Mouse (Mus musculus): ENCODE measurements around the gene Elane.
A peak's percentile ranks its signal among the peaks of the same experiment; 100 is the strongest.

Elane gene

DNA sequence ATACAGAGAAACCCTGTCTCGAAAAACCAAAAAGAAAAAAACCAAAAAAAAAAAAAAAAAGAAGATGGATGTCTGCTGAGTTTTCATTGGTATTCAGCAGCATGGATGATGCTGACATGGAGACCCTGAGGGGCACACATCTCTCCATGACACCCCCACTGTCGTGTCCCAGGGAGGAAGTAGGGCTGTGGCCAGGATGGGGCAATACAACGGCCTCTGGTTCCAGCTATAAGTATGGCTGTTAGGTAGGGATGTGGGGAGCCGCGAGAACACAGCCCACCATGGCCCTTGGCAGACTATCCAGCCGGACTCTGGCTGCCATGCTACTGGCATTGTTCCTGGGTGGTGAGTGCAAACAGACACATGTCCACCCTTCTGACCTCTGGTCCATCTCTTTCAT is at the start of gene Elane:
Elane (plus strand) TSS at position 194 of the 400 bp plus-strand sequence.
- no peak for DNase-seq (ENCODE audit: low spot score)

DNA sequence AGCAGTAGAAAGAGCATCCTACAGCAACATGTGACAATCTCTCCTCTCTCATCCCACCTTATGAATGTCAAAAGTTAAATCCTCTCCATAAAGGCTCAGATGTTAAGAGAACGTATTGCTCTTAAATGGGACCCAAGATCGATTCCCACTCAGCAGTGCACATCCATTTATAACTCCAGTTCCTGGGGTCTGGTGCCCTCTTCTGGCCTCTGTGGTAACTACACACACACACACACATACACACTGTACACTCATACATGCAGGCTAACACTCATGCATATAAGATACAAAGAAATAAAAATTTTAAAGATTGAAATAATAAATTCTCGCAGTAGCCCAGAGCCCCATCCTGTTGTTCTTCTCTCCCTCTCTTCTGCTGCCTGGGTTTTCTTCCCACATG is 49.1 kb upstream of the Elane start:
- DNase-seq (ENCODE audit: low spot score) = no peak

DNA sequence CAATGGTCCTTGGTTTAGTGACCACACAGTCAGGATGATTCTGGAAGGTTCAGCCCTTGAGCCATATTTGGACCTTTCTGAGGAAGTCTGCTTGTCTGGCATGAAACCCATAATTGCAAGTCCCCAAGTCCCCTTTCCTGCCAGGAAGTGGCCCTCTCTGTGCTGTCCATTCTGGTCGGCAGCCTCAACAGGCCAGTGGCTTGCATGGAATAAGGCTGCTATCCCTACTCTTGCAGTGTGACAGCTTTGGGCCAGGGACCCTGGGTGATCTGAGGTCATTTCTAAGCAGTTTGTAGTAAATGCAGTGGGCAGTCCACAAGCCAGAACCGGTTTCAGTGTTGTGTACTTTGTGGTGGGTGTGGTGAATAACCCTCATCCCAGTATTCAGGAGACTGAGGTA is 47.9 kb upstream of the Elane start:
- no peak for DNase-seq (ENCODE audit: low spot score)

DNA sequence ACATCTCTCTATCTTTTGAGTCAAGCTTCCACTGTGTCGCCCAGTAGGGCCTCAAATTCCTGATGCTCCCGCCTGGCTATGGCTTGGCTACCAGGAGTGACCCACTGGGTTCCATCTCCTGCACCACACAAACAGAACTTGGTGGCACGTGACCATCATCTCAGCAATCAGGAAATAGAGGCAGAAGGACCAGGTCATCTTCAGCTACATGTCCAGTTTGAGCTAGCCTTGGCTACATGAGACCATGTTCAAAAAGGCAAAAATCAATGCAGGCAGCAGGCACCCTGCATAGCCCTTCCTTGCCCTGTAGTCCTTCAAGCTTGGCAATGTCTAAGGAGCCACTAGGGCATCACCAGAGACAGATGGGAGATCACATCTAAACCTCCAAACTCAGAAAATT is 46.0 kb upstream of the Elane start:
- no peak for DNase-seq (ENCODE audit: low spot score)

DNA sequence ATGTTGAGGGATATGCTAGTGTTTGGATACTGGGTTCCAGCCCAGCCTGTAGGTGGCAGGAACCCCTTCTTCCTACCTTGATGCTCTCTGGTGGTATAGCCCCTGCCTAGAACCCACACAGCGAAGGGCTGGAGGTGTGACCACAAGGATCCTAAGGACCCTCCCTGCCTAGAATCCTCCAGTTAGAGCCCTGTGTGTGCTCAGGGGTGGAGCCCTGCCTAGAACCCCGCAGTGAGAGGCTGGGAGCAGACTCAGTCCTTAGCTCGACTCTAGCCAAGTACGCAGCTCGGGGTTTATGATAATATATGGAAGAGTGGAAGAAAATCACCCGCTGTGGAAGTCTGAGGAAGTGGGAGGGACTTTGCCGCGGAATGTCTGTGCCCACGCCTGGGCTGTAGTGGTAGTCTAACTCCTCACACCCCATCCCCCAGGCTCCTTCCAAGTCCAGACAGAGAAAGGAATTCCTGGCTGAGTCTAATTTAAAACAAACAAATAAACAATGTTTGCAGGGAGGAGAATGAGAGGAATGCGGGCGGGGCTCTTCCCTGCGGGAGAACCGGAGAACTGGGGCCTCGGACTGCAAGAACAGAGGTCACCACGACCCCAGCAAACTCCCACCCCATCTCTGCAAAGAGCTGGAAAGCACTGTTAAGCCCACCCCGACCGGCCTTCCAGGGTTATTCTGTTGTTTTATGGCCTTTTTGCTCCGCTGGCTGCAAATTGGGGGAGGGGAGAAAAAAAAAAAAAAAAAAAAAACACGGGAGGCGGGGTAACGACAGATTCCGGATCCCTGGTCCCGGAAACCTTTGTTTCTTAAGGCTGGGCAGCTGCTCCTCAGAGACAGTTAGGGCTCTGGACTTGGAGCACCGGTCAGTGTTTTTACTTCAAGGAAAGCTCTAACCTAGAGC is 45.1 kb upstream of the Elane start:
- no peak for DNase-seq (ENCODE audit: low spot score)

DNA sequence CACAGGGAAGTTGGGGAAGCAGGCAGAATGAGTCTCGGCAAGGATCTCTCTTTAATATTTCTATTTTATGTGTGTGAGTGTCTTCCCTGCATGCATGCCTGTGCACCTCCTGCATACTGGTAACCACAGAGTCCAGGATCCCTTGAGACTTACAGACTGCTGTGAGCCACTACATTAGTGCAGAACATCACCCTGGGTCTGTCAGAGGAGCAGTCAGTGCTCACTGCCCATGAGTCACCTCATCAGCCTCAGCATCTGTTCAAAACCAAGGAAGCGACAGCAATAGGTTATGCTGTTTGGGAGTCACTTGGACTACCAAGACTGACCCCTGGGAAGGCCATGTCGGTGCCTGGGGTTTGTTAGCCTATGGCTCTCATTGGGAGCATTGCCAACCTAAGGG is 43.7 kb upstream of the Elane start:
- DNase-seq (ENCODE audit: low spot score) = no peak

DNA sequence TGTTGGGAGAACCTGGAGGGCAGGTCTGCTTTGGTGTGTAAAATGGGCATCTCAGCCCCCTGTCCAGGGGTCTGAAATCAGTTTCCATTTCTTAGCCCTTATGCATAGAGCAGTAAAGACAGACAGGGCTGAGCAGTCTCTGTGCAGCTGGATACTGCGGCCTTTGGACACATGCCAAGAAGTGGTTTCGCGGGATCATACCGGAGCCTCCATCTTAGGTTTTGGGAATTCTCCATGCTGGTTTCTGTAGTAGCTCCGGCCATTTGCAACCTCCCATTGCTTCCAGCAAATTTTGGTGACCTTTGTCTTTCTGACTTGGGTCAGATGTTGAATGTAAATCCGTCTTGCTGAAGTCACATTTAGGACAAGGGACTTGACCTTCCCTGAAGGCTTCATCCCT is 42.6 kb upstream of the Elane start:
- DNase-seq (ENCODE audit: low spot score) = no peak

DNA sequence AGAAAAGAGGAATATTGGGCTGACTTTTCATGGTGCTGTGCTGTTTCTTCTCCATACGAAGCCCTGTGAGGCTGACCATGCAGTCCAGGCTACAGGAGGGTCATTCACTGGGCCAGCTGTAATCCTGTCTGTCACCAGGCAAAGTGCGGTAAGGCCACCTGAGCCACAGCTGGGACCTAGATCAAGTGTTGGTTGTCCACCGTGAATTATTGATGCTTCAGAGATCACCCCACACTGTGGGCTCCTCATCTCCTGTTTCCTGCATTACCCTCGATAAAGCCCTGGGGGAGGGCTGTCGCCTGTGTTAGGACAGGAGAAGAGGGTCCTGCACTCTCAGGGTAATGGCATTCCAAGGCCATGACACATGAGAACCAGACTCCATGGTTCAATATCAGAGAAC is 39.5 kb upstream of the Elane start:
- no peak for DNase-seq (ENCODE audit: low spot score)

DNA sequence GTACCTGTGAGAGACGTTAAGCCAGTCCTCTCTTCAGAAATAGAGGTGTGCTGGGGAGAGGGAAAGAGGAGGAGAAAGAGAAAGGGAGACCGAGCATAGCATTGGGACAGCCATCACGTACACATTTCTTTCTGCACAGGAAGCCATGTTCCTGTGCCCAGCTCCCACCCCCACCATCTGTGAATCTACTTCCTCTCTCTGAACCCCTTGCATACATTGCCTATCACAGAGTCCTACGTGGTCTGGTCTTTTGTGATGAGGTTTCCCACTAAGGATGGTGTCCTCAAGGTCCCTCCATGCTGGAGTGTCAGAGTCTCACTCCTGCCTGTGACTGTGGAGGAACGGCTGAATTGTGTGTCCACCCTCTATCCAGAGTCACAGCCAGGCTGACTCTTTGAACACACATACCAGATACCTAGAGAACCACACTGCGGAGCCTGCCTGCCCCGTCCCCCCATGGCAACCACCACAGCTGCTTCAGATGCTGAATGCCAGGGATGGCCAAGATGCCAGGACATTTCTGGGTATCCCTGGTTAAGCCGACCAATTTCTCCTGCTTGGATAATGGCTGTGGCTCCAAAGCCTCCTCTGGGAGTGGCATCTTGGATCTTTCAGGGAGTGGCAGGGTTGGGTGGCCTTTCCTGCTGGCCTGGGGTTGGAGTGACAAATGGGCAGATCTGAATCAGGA is 36.0 kb upstream of the Elane start:
- DNase-seq (ENCODE audit: low spot score) = no peak

DNA sequence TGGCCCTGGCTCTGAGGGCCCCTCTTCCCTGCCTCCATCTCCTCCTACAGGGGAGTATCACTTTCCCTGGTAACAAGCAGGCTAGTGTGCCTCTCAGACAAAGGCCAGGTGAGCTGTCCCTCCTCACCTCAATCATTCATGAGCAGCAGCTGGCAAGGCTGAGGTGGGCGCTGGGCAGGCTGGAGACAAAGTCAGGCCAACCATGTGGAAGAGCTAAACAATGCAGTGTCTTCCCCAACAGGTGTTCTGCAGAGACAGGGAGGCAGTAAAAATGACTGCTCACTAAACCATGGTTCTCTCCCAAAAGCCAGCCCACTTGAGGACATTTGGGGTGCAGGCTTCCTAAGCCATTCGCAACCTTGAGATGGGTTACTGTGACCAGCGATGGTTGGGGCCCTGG is 34.4 kb upstream of the Elane start:
- DNase-seq (ENCODE audit: low spot score) = no peak

DNA sequence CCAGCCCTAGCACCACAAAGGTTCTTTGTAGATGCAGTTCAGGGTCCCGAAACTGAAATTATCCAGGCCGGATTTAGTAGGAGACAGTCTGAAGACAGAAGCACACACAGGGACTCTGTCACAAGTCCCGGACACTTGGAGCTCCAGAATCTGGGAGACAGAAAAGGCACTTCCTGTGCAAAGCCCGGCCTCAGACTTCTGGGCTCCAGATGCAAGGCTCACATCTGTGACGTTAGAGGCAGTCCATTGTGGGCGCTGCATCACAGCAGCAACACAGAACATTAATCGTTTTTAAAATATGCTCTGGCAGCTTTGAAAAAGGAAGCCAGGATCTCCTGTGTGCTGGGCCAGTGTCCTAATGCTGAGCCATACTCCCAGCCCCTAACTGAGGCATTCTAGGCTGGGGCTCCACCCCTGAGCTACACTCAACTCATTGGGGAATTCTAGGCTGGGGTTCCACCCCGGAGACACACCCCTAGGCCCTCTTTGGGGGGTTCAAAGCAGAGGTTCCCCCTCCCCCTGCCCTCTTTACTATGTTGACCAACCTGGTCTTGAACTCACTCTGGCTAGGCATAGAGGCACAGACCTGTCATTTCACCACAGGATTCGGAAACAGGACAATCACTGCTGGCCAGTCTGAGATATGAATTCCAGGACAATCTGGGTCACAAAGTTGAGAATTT is 33.8 kb upstream of the Elane start:
- DNase-seq (ENCODE audit: low spot score) = no peak

DNA sequence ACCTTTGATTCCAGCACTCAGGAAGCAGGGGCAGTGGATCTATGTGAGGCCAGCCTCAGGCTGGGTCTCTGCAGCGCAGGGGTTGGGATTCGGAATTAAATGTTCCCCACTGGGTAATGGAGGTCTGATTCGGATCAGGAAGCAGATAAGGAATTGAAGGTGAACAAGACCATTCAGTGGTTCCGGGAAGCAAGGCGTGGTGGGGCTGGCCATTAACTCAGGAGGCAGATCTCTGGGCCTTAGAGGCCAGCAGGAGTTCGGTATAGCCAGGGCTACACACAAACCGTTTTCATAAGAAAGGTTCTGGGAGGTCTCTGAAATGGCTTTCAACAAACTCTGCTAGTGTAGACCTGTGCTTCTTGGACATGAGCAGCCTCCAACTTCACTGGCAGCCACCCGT is 33.2 kb upstream of the Elane start:
- no peak for DNase-seq (ENCODE audit: low spot score)

DNA sequence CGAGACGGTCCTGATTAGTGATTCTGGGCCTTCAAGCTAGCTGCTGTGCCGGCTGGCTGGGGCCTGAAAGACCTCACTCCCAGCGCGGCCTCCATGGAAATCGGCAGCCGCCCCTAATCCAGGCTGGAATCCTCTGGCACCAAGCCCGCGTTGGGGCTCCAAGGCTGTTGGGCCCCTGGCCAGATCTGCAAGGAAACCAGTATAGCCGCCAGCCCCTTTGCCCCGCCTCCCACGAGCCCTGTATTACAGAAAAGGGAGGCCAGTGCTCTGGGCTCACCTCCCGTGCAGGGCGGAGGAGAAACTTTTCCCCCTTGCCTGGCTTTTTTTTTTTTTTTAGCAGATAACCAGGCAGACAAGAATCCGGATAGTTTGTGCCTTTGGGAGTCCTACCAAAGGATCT is 32.7 kb upstream of the Elane start:
- DNase-seq (ENCODE audit: low spot score) = peak; percentile 99

DNA sequence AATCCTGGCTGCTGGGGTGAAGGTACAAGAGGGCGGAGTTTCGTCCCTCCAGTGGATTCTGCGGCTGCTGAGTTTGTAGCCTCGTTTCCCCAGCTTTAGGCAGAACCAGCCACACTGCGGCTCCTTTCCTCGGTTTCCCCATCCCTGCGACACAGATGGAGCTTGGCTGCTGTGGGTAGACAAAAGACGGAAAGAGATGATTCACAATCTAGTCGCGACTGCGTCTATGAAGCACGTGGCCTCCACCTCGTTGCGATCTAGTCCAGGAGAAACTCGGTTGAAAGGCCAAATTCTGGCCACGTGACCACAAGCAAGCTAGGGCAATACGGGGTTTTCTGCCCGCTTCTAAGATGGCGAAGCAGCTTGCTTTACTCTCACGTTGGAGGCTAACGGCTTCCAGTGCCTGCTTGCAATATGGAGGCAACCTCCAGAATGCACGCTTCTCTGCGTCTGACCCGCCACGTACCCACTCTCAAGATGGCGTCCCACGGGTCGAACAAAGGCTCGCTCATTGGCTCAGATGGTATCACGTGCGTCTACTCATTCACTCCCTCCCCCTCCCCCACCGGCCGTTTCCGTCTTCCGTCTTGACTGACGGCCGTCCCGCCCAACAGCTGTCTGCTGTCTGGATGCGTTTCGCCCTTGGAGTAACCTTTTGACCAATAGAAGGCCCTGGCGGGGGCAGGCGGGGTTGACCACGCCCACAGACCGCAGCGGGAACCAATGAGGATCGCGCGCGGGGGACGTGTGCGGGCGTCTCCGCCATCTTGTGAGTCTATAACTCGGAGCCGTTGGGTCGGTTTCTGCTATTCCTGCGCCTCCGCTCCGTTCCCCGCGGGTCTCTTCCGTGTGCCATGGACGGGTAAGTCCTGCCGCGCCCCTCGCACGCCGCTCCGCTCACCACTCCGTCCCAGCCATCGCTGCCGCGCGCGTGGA is 31.9 kb upstream of the Elane start, which contains the start of gene Ptbp1:
Ptbp1 (plus strand) TSS at position 568 of the 936 bp plus-strand sequence.
- peak; percentile 97 for DNase-seq (ENCODE audit: low spot score)

DNA sequence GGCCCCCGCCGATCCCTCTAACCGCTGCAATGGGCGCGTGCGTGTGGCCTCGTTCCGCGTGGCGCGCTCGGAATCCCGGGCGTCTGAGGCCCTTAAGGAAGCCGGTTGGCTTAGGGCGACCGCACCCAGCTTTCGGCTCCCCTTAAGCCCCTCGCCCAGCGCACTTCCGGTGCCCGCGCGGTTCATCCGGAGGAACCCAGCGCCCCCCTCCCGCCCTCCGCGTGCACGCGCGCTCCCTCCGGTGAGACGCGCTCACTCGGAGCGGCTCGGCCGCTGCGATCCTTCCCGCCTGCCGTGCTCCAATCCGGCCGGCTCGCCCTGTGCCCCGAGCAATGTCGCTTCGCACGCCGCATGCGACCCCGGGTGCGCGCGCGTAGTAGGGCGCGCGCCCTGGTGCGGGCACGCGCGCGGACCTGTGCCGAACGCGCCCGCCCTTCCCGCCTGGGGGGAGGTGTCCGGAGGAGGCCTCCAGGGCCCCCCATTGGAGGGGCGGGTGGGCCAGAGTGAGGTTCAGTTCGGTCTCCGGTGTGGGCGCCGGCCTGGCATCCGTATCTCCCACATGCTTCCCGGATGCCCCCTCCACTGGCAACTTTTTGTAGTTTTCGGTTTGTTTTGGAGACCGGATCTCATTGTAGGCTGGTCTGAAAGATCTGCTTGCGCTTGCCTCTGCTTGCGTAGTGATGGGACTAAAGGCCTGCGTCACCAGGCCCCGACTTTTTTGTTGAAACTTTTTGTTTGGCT is 31.1 kb upstream of the Elane start:
- no peak for DNase-seq (ENCODE audit: low spot score)

DNA sequence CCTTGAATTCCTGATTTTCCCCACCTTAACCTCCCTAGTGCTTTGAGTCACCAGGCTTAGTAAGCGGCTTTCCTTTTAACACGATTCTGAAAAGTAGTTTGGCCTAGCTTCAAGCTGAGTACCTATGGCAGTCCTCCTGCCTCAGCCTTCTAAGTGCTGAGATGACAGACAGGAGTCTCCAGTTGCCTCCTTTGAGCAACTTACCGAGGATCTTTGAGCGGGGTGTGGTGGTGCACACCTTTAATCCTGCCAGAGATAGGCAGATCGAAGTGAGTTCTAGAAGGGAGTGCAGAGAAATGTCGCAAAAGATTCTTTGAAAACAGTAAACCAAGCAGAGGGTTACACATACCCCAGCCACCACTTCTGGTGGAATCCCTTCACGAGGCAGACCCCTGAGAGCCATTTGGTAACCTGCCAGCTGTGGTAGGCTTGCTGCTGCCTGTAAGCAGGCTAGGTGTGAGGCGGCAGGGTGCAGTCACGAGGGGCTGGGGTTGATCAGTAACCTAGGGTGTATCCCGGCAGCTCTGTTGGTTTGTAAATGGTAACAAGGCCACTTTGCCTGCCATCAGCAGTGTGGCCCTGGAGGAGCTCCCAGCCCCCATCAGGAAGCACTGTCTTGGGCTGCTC is 30.4 kb upstream of the Elane start:
- no peak for DNase-seq (ENCODE audit: low spot score)

DNA sequence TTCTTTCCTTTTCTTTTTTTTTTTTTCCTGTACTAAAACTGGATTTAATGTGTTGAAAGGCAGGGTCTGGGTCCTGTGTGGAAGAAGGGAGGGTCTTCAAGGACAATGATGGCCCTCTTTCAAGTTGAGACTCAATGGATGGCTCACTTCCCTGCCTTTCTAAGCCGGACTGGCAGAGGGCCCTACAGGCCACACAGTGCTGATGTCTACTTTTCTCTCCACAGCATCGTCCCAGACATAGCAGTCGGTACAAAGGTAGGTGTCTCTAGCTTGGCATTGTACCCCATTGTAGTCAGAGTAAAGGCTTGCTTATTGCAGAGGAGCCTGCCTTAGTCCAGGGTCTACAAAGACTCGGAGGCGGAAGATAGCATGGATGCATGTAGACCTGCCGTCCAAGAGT is 29.8 kb upstream of the Elane start:
- no peak for DNase-seq (ENCODE audit: low spot score)

DNA sequence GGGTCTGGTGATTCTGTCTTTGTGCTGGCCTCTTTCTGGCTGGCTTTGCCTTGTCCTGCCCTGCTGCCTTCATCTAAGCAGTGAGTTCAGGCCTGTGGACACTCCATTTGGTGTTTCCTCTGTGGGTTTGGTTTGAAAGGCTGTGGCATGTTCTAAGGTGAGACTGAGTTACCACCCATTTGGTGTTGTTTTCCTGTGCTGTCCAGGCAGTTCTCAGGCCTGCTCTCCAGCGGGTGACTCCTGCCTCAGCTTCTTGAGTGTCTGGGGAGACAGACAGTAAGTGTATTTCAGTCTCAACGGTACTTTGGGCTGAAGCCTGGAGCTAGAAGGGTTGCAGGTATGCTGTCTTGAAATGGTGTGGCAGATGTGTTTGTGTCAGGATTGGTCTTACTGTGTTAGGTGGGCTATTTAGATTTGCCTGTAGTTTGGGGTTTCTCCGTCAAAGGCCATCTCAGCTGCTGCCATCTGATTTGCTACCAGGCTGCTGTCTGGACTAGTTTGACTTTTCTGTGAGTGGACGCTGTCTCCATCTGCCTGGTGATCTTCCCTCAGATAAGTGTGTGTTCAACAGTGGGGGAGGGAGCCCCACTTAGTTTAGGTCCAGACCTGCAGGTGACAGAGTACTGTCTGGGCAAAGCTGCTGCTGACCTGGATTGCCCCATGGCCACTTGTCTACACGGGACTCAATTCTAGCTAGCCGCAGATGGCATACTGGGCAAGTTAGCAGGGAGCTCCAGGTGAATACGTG is 29.2 kb upstream of the Elane start:
- no peak for DNase-seq (ENCODE audit: low spot score)

DNA sequence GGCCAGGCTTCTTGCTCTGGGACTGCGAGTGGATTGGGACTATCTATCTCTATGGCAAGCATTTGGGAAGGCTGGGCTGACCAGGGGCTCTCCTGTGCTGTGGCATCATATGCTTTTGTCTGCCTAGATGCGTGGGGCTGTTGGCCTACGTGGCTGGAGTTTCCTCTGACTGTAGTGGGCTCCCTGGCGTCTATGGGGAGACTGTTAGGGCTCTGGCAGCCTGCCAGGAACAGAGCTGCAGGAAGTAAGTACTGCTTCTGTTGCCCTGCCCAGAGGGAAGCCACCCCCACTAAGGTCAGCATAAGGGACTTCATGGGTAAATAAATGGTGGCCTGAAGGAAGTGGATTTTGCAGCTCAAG is 28.6 kb upstream of the Elane start:
- DNase-seq (ENCODE audit: low spot score) = no peak

DNA sequence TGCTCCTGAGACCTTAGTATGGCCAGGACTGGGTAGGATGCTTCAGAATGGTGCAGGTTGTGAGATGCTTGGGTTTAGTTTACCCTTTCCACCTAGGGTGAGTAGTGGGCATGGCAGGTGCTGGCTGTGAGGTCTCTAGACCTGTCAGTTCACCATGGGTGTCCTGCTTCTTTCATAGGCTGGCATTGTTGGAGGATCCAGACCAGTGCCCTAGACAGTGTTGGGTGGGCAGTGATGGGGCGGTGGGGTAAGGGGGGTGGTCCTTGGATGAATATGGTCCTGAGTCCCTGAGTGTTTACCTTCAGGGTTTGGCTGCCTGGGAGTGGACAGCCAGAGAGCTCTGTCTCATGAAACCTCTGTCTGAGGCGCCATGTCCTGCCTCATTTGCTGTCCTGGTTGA is 28.2 kb upstream of the Elane start:
- DNase-seq (ENCODE audit: low spot score) = no peak
